Mouse (Mus musculus): ENCODE measurements at regions not wholly inside any gene's neighbourhood (a gene's known extent, or its start where the extent isn't known, plus 50 kb on each side); places are given as distances from the start of the nearest gene placed in this dataset. TPM values are rescaled to one million over a fixed set of nuclear protein-coding genes. Genes with fewer than 3 reads are reported as not detected.

DNA sequence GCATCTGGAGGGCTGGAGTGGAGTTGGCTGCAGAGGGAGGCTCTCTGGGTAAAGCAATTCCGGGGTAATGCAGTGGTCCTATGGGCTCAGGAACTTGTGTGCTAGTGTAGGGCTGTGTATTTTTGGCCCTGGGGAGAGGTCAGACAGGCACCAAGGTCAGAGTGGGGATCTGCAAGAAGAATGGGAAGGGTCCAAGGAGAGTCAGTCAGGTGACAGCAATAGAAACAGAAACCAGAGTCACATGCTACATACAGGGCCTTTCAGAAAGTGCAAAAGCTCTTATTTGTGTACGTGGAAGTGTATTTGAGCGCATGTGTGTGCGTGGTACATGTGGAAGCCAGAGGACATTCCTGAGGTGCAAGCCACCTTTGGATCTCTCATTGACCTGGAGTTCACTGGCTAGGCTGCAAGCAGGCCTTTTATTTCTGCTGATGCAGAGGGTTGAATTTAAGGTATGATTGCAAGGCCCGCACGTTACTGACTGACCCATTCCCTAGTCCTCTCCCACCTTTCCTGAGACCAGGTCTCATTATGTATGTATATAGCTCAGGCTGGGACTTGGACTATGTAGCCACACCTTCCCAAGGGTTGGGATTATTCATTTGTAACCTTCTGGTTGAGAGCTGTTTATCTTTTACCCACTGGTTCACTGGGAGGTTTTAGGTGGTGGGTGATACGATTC, 1122.0 kb upstream of the A1bg start:
- Histone ChIP-seq H3K27ac (ENCODE audit: low read depth, low read length) (no peak overlapping the region), H3K4me3 (ENCODE audit: low read length) (no peak overlapping the region), H3K36me3 (ENCODE audit: control insufficient read depth, insufficient read depth, low read length) (no peaks in the 10 kb centered on the region), H3K27me3 (replicated peaks; ENCODE audit: control insufficient read depth, insufficient read depth, low read length) (no peaks in the 10 kb centered on the region), H3K9ac (ENCODE audit: low read depth, low read length) (no peak overlapping the region), H3K4me2 (ENCODE audit: low read length) (no peak overlapping the region), H3K9me3 (ENCODE audit: control insufficient read depth, low read length) (no peaks in the 10 kb centered on the region), H3K4me1 (ENCODE audit: control insufficient read depth, insufficient read depth, low read depth, low read length) (no peaks in the 10 kb centered on the region)
- ATAC-seq = no peak
- WGBS = 94% methylated on average over 7 of the region's 7 CpGs

GRCm38 (mm10) chr15:62043617-62044392, 1121.0 kb upstream of the A1bg start:
- H3K4me3 ChIP-seq (ENCODE audit: low read length) = no peak overlapping the region
- H3K4me1 ChIP-seq (ENCODE audit: control insufficient read depth, insufficient read depth, low read depth, low read length) = peaks cover 2% of the 10 kb centered on the region; the same call in 1 of the 2 replicates
- no peaks in the 10 kb centered on the region for H3K27me3 ChIP-seq (replicated peaks; ENCODE audit: control insufficient read depth, insufficient read depth, low read length)
- H3K36me3 ChIP-seq (ENCODE audit: control insufficient read depth, insufficient read depth, low read length) = no peaks in the 10 kb centered on the region
- no peak overlapping the region for H3K27ac ChIP-seq (ENCODE audit: low read depth, low read length)
- no peak overlapping the region for H3K4me2 ChIP-seq (ENCODE audit: low read length)
- no peaks in the 10 kb centered on the region for H3K9me3 ChIP-seq (ENCODE audit: control insufficient read depth, low read length)
- no peak overlapping the region for H3K9ac ChIP-seq (ENCODE audit: low read depth, low read length)
- 80% methylated on average over 20 of the region's 20 CpGs for WGBS
- ATAC-seq = no peak

- Histone ChIP-seq H3K4me3 (ENCODE audit: low read length) (no peak overlapping the region), H3K9ac (ENCODE audit: low read depth, low read length) (no peak overlapping the region), H3K27ac (ENCODE audit: low read depth, low read length) (no peak overlapping the region), H3K4me1 (ENCODE audit: control insufficient read depth, insufficient read depth, low read depth, low read length) (peaks cover 6% of the 10 kb centered on the region; the same call in 1 of the 2 replicates), H3K27me3 (replicated peaks; ENCODE audit: control insufficient read depth, insufficient read depth, low read length) (no peaks in the 10 kb centered on the region), H3K4me2 (ENCODE audit: low read length) (no peak overlapping the region), H3K9me3 (ENCODE audit: control insufficient read depth, low read length) (no peaks in the 10 kb centered on the region), H3K36me3 (ENCODE audit: control insufficient read depth, insufficient read depth, low read length) (no peaks in the 10 kb centered on the region)
- 91% methylated on average over 6 of the region's 6 CpGs for WGBS
- ATAC-seq = no peak
Observed at GRCm38 (mm10) chr15:62042924-62043504, 1120.2 kb upstream of the A1bg start.

Small RNAs in the stretch of these regions (microRNA-seq; reads per million reads assigned to microRNA genes)
- not detected for gene Gm24810
